Mouse (Mus musculus) heart, postnatal 0 days (tissue): ENCODE data around the gene Izumo2.

Experiments
- CTCF ChIP-seq: IDR thresholded peaks from 2 replicates; pipeline ENCODE4 v1.5.1; 2016; ENCODE audit warnings: antibody characterized with exemption, control low read depth, low read depth
- EP300 ChIP-seq: IDR thresholded peaks from 2 replicates; pipeline ENCODE4 v1.6.1; 2016; ENCODE audit warnings: antibody characterized with exemption, low read depth

DNA sequence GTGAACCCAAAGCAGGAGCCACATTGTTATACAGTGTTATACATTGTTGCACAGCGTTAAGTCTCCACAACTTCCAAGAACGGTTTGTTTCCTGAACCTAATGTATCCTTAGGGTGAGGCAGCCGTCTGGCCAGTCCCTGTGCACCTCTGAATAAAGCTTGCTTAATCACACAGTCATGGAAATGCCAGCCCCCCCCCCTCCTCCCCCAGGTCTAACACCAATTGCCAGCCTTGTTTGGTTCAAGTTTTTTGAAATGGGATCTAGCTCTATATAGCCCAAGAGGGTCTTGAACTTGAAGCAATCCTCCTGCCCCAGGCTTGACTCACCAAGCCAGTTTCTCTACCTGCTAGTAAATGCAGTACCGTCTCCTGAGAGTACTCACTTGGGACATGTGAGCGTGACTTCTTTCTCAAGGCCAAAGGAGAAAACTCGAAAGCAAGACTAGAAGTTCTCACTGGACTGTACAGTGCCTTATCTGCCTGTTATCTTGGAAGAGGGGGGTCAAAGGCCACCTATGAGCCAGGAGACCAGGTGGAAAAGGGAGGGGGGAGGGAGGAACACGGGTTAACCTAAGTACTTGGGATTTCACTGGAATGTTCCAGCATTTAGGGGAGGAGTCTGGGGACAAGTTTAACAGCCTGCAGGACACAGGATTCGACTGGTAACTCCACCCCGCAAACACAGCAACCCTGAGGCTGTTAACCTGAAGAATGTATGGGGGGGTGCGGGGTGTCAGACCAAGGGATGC lies 14.9 kb upstream of the Izumo2 start:
- TF ChIP-seq CTCF: no peak
- no peak for TF ChIP-seq EP300
